Mouse (Mus musculus): ENCODE results near the gene Osbpl11. TPM values are rescaled to one million over a fixed set of nuclear protein-coding genes. Genes with fewer than 3 reads are reported as not detected.

Osbpl11 gene
- total RNA-seq, 2 experiments from 2014 or later = 8.0 to 22.3 TPM

DNA sequence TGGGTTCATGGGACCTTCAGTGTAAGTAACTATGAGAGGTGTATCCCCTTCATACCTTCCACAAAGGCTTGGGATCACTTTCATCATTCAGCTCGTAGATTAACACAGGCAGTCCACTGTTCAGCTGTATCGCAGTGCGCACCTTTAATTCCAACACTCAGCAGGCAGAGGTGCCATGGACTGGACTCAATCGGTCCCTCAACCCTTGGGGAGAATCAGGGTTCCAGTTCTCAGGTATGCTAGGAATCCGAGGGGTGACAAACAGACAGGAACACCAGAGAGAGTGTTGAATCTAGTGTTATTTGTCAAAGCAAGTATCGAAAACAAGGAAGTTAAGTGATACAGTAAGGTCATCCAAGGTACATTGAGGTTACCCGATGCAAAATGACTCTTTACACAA, 107.4 kb downstream of the Osbpl11 start:
- ATAC-seq (replicated peaks; ENCODE audit: poor library complexity, severe bottlenecking) = no peak

Other genes starting within 250 kb of the Osbpl11 start
- gene Iqcg, start 128.9 kb upstream of the Osbpl11 start, total RNA-seq (2014; fragmentation: Nextera tagmentation) = 0.81 TPM in 1 of 2 replicates, not detected in the other
- 2.4 and 5.6 TPM in 2 replicates for gene Iqcg, start 128.9 kb upstream of the Osbpl11 start, total RNA-seq (2017)
- gene Rpl35a, start 128.6 kb upstream of the Osbpl11 start, total RNA-seq (2014; fragmentation: Nextera tagmentation) = 3,504 and 3,720 TPM in 2 replicates
- gene Rpl35a, start 128.6 kb upstream of the Osbpl11 start, total RNA-seq (2017) = 2,270 and 2,292 TPM in 2 replicates
- 3.6 and 8.5 TPM in 2 replicates for gene Lmln, start 122.5 kb upstream of the Osbpl11 start, total RNA-seq (2014; fragmentation: Nextera tagmentation)
- 3.3 and 3.5 TPM in 2 replicates for gene Lmln, start 122.5 kb upstream of the Osbpl11 start, total RNA-seq (2017)
- 62.2 and 62.7 TPM in 2 replicates for gene Snx4, start 66.4 kb downstream of the Osbpl11 start, total RNA-seq (2014; fragmentation: Nextera tagmentation)
- 87.8 and 97.8 TPM in 2 replicates for gene Snx4, start 66.4 kb downstream of the Osbpl11 start, total RNA-seq (2017)
- gene Zfp148, start 195.8 kb downstream of the Osbpl11 start, total RNA-seq (2014; fragmentation: Nextera tagmentation) = 36.2 and 43.3 TPM in 2 replicates
- gene Zfp148, start 195.8 kb downstream of the Osbpl11 start, total RNA-seq (2017) = 27.2 and 28.6 TPM in 2 replicates